Mouse (Mus musculus) lung, embryonic 16.5 days (tissue): ENCODE data around the gene Cpsf4l. TPM values are rescaled to one million over a fixed set of nuclear protein-coding genes. Genes with fewer than 3 reads are reported as not detected.
"Not testable (repeated sequence)": the region's sequence is repeated elsewhere in the genome, so short reads cannot be mapped to it uniquely, and the experiment has no call there.

Experiments
- ATAC-seq: fragments of 200-750 bp; cut with Nextera tagmentation; 2 replicates; pipeline ENCODE4 v1.8.0; 2017; ENCODE audit warnings: low read depth, mild to moderate bottlenecking, moderate library complexity
- H3K27ac ChIP-seq: fragments of 300-500 bp; sonication (generic); 2 replicates; pipeline ENCODE4 v1.5.1; 2014; ENCODE audit warnings: mild to moderate bottlenecking, control low read depth, low read length
- H3K27me3 ChIP-seq: fragments of 300-500 bp; sonication (generic); 2 replicates; pipeline ENCODE4 v1.6.1; 2014; ENCODE audit warnings: low read depth, low read length, mixed read lengths; ENCODE audit not compliant: control insufficient read depth, insufficient read depth
- H3K36me3 ChIP-seq: fragments of 300-500 bp; sonication (generic); 2 replicates; pipeline ENCODE4 v1.6.1; 2014; ENCODE audit warnings: low read length; ENCODE audit not compliant: control insufficient read depth, insufficient read depth
- H3K4me1 ChIP-seq: fragments of 300-500 bp; sonication (generic); replicated peaks from 2 replicates; pipeline ENCODE4 v1.6.1; 2014; ENCODE audit warnings: low read length, mixed read lengths; ENCODE audit not compliant: control insufficient read depth, insufficient read depth
- H3K4me2 ChIP-seq: fragments of 300-500 bp; sonication (generic); 2 replicates; pipeline ENCODE4 v1.6.1; 2014; ENCODE audit warnings: low read depth, low read length, control low read depth
- H3K4me3 ChIP-seq: fragments of 300-500 bp; sonication (generic); 2 replicates; pipeline ENCODE4 v1.5.1; 2014; ENCODE audit warnings: mild to moderate bottlenecking, low read length, control low read depth
- H3K9ac ChIP-seq: fragments of 300-500 bp; sonication (generic); 2 replicates; pipeline ENCODE4 v1.6.1; 2014; ENCODE audit warnings: low read length, control low read depth
- H3K9me3 ChIP-seq: fragments of 300-500 bp; sonication (generic); 2 replicates; pipeline ENCODE4 v1.6.1; 2016; ENCODE audit warnings: low read length; ENCODE audit not compliant: control insufficient read depth
- WGBS: fragments of 180-500 bp; shearing (Covaris S2); extraction: QIAGEN DNeasy Blood & Tissue Kit; methylation state at CpG from one replicate; pipeline ENCODE4 v1.1.7; 2014; 5-methylcytosine and 5-hydroxymethylcytosine counted together
- polyA plus RNA-seq: library from polyadenylated mRNA; unstranded; fragments of >200 nt; fragmentation: Nextera tagmentation; extraction: Ambion mirVana; gene quantifications from 2 replicates; pipeline ENCODE4 v1.2.1, GENCODE M21; 2015

Gene Cpsf4l
- polyA plus RNA-seq, 1 experiment from 2014 or later = 0.90 TPM

DNA sequence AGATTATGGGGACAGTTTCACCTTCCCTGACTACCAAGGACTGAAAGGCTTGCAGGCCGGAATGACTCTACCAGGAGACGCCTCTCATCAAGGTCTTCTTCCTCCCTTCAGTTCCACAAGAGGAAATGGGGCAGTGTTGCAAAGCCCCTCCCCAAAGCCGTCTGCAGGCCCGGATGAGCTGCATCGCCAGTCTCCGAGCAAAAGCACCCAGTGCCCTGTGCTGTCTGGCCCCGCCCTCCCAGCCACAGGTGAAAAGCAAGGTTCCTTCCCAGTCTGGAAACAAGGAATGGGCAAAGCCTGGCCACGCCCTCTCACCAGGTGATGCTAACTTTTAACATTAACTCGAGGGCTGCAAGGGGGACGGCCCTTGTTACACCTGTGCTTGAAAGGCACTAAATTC lies 43.2 kb downstream of the Cpsf4l start:
- Histone ChIP-seq H3K9me3 (no peaks in the 10 kb centered on the region), H3K4me3 (no peak overlapping the region), H3K27me3 (no peaks in the 10 kb centered on the region), H3K9ac (no peak overlapping the region), H3K27ac (no peak overlapping the region; the same call in 1 of the 2 replicates), H3K36me3 (peaks cover 17% of the 10 kb centered on the region), H3K4me1 (peaks cover 18% of the 10 kb centered on the region), H3K4me2 (peak overlapping the region; percentile 16; the same call in 1 of the 2 replicates)
- 31% methylated on average over 10 of the region's 10 CpGs for WGBS
- peak; percentile 41; the same call in 1 of the 2 replicates for ATAC-seq

DNA sequence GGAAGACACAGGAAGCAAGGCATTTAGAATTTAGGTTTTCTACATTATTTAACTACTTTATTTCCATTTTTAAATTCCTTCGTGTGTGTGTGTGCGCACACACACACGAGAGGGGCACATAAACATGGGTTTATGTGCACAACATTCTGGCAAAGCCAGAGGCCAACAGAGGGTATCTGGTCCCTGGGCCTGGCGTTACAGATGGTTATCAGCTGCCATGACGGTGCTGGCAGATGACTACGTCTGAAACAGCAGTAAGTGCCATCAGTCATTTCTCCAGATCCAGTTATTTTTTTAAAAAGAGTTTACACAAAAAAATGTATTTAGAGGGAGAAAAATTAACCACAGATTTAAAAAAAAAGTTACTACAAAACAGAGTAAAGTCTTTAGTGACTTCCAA lies 43.6 kb downstream of the Cpsf4l start:
- no peak overlapping the region; the same call in 1 of the 2 replicates for H3K27ac ChIP-seq
- ATAC-seq = no peak
- H3K36me3 ChIP-seq = peaks cover 21% of the 10 kb centered on the region
- peak overlapping the region; percentile 16; the same call in 1 of the 2 replicates for H3K4me2 ChIP-seq
- H3K4me3 ChIP-seq = no peak overlapping the region
- H3K9me3 ChIP-seq = no peaks in the 10 kb centered on the region
- H3K9ac ChIP-seq = no peak overlapping the region
- H3K27me3 ChIP-seq = no peaks in the 10 kb centered on the region
- peaks cover 18% of the 10 kb centered on the region for H3K4me1 ChIP-seq
- 53% methylated on average over 6 of the region's 6 CpGs for whole genome bisulfite sequencing

DNA sequence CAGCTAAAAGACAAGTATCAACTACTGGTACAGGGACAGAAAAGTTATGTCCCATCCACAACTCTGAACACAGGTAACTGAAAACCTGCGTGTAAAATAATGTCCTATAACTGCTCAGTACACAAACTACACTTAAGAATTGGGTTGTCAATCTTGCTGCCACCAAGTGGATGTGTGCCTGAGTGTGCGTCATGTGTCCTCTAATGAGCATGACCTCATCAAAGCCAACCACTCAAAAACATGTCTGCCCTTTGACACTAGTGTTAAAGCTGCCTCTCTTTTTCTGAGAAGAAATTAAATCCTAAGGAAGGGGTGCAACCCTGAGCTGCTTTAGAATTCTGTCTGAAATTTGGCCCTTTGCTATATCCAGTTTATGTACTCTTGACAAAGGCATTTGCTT lies 45.5 kb downstream of the Cpsf4l start:
- Histone ChIP-seq H3K4me1 (peaks cover 18% of the 10 kb centered on the region), H3K36me3 (peaks cover 22% of the 10 kb centered on the region), H3K27me3 (no peaks in the 10 kb centered on the region), H3K4me3 (no peak overlapping the region), H3K9ac (no peak overlapping the region), H3K9me3 (no peaks in the 10 kb centered on the region), H3K27ac (no peak overlapping the region), H3K4me2 (no peak overlapping the region)
- ATAC-seq = no peak
- 65% methylated on average over 2 of the region's 2 CpGs for WGBS

DNA sequence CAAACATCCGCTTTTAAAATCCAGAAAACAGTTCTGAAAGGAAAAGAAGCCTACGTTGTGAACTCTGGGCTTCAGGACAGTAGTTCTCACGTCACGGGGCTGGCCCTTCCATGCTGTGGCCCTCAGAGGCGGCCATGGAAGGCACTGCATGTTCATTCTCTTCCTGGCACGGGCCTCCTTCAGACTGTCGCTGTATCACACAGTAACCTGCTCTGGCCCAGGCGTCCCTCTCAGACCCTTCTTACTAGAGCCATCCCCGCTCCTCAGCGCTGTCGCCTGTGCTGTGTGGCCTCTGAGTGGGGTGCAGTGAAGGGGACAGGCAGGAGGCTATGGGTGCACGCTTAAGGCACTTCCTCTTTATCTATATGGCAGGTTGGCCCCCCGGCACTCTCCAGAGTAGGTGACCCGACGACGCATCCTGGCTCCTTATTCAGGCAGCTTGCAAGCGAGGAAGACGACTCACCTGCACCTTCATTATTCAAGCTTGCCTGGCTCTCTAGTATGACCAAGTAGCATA lies 47.9 kb downstream of the Cpsf4l start:
- Histone ChIP-seq H3K27ac (no peak overlapping the region), H3K36me3 (peaks cover 29% of the 10 kb centered on the region), H3K9me3 (no peaks in the 10 kb centered on the region), H3K27me3 (no peaks in the 10 kb centered on the region), H3K9ac (no peak overlapping the region), H3K4me3 (no peak overlapping the region), H3K4me1 (peaks cover 5% of the 10 kb centered on the region), H3K4me2 (no peak overlapping the region)
- ATAC-seq = no peak
- 87% methylated on average over 18 of the region's 18 CpGs for WGBS

DNA sequence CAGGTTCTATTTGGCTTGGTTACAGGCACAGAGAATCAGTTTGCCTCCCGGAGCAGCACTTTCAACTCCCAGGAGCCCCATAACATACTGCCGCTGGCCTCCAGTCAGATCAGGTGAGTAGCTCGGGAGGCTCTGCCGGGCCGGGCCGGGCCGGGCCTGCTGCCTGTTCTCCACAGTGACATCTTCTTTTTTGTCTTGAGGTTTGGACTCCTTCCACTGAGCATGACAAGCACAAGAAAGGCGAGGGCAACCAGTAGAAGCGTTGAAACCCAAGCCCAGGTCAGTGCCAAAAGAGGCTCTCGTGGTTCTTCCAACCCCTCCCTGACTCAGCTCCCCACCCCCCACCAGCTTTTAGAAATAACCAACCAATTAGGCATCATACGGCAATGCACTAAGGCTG lies 48.9 kb downstream of the Cpsf4l start:
- WGBS = 90% methylated on average over 11 of the region's 11 CpGs
- H3K4me3 ChIP-seq = no peak overlapping the region
- no peaks in the 10 kb centered on the region for H3K4me1 ChIP-seq
- H3K9ac ChIP-seq = no peak overlapping the region
- peaks cover 34% of the 10 kb centered on the region for H3K36me3 ChIP-seq
- no peak overlapping the region for H3K27ac ChIP-seq
- no peak overlapping the region for H3K4me2 ChIP-seq
- H3K27me3 ChIP-seq = no peaks in the 10 kb centered on the region
- no peak for ATAC-seq
- H3K9me3 ChIP-seq = no peaks in the 10 kb centered on the region

DNA sequence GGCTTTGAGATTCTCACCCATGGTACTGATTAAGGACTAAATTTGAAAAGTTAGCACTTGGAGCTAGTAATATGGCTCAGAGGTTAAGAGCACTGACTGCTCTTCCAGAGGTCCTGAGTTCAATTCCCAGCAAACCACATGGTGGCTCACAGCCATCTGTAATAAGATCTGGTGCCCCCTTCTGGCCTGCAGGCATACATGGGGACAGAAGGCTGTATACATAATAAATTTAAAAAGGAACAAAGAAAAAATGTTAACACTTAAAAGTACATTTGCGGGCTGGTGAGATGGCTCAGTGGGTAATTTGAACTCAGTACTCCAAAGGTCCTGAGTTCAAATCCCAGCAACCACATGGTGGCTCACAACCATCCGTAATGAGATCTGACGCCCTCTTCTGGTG lies 49.6 kb downstream of the Cpsf4l start:
- H3K36me3 ChIP-seq = peaks cover 41% of the 10 kb centered on the region
- not testable (repeated sequence) for H3K27ac ChIP-seq, H3K4me2 ChIP-seq, H3K27me3 ChIP-seq, H3K4me1 ChIP-seq, H3K9ac ChIP-seq, H3K9me3 ChIP-seq, H3K4me3 ChIP-seq, ATAC-seq
- WGBS = 85% methylated on average over 3 of the region's 3 CpGs

DNA sequence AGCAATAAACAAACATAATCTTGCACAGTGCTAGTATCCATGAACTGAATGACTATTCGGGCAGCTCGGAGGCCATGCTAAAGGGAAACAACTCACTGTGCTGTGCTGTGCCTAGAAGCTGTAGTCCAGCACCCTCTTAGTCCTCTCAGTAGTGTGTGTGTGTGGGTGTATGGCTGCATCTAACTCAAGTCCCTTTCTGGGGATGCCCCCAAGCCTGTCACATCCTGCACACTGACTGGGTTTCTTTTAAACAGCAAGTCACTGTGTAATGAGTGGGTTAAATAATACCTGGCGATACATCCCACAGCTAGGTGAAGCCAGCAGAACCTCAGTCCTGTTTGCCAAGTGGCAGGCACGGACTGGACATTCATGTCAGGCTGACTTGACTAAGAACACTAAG lies 51.1 kb downstream of the Cpsf4l start:
- Histone ChIP-seq H3K36me3 (peaks cover 50% of the 10 kb centered on the region), H3K27ac (no peak overlapping the region), H3K27me3 (no peaks in the 10 kb centered on the region), H3K4me2 (no peak overlapping the region), H3K9me3 (no peaks in the 10 kb centered on the region), H3K4me3 (no peak overlapping the region), H3K9ac (no peak overlapping the region), H3K4me1 (no peaks in the 10 kb centered on the region)
- WGBS = 76% methylated on average over 4 of the region's 4 CpGs
- ATAC-seq = no peak

DNA sequence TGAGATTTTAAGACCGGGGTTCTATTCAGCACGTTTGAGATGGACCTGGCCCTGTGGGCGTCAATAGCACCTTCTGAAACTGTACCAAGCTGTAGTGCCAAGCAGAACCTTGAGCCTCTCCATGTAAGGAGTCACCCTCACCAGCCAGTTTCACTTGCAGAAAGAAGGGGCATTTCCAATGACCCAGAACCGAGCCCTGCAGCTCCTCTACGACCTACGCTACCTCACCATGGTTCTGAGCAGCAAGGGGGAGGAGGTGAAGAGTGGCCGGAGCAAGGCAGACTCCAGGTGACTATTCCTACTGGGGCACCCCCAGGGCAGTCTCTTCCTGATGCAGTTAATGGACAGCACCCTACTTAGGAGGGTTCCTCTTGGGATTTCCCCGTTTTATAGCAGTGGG lies 51.5 kb downstream of the Cpsf4l start:
- ATAC-seq = no peak
- peaks cover 53% of the 10 kb centered on the region for H3K36me3 ChIP-seq
- H3K27ac ChIP-seq = no peak overlapping the region

DNA sequence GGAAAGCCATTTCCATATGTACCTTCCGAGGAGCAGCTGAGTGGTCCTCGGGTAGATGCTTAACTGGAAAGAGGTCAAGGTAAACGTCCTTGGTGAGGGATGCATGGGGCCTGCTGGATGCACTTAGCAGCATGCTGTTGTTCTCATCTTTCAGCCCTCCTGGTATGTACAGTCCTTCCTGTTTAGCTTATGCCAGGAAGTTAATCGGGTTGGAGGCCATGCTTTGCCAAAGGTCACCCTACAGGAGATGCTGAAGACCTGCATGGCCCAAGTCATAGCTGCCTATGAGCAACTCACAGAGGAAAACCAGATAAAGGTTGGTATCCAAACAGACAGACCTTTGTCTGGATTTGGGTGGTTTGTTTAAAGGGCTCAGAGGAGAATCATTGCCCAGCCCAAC lies 52.6 kb downstream of the Cpsf4l start:
- no peak for ATAC-seq
- no peak overlapping the region for H3K4me2 ChIP-seq
- no peak overlapping the region for H3K27ac ChIP-seq
- no peak overlapping the region for H3K9ac ChIP-seq
- no peaks in the 10 kb centered on the region for H3K9me3 ChIP-seq
- H3K36me3 ChIP-seq = peaks cover 61% of the 10 kb centered on the region
- H3K4me1 ChIP-seq = no peaks in the 10 kb centered on the region
- no peak overlapping the region for H3K4me3 ChIP-seq
- WGBS = 40% methylated on average over 4 of the region's 4 CpGs
- no peaks in the 10 kb centered on the region for H3K27me3 ChIP-seq

More for the DNA sequence above, 51.5 kb downstream of the Cpsf4l start:
- no peaks in the 10 kb centered on the region for H3K27me3 ChIP-seq
- no peak overlapping the region for H3K9ac ChIP-seq
- 85% methylated on average over 8 of the region's 8 CpGs for WGBS
- no peaks in the 10 kb centered on the region for H3K4me1 ChIP-seq
- H3K4me2 ChIP-seq = no peak overlapping the region
- H3K9me3 ChIP-seq = no peaks in the 10 kb centered on the region
- no peak overlapping the region for H3K4me3 ChIP-seq

DNA sequence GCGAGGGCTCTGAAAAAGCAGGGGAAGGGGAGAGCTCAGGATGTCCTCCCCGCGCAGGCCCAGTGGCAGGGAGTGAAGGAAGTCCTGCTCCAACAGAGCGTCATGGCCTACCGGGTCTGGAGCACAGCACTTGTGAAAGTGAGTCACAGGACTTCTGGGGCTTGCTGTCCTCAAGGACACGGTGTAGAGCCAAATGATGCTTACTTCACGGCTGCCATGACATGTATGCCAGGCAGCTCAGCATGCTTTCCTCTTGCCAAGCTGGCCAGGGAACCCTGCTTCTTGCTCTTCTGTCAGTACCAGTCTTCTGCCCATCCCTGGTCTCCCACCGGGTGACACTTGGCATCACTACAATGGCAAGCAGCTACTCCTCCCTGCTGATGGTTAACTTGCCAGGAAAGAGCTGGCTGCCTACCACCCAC lies 53.3 kb downstream of the Cpsf4l start:
- 92% methylated on average over 8 of the region's 8 CpGs for WGBS
- no peak for ATAC-seq
- H3K9ac ChIP-seq = no peak overlapping the region
- H3K4me3 ChIP-seq = no peak overlapping the region
- H3K4me1 ChIP-seq = no peaks in the 10 kb centered on the region; the same call in 1 of the 2 replicates
- H3K36me3 ChIP-seq = peaks cover 54% of the 10 kb centered on the region
- H3K9me3 ChIP-seq = no peaks in the 10 kb centered on the region
- H3K27ac ChIP-seq = no peak overlapping the region
- H3K27me3 ChIP-seq = no peaks in the 10 kb centered on the region
- H3K4me2 ChIP-seq = no peak overlapping the region
